Mouse (Mus musculus) intestine, embryonic 15.5 days (tissue): ENCODE results near the gene Fto. TPM values are rescaled to one million over a fixed set of nuclear protein-coding genes. Genes with fewer than 3 reads are reported as not detected.

Source experiments
- ATAC-seq: fragments of 200-750 bp; cut with Nextera tagmentation; 2 replicates; pipeline ENCODE4 v1.8.0; 2017; ENCODE audit warnings: moderate TSS enrichment, moderate library complexity
- H3K27ac ChIP-seq: fragments of 300-500 bp; sonication (generic); 2 replicates; pipeline ENCODE4 v1.5.1; 2015; ENCODE audit warnings: mild to moderate bottlenecking, inconsistent platforms
- H3K27me3 ChIP-seq: fragments of 300-500 bp; sonication (generic); replicated peaks from 2 replicates; pipeline ENCODE4 v1.6.1; 2015; ENCODE audit warnings: inconsistent platforms
- H3K36me3 ChIP-seq: fragments of 300-500 bp; sonication (generic); 2 replicates; pipeline ENCODE4 v1.6.1; 2015; ENCODE audit warnings: inconsistent platforms
- H3K4me1 ChIP-seq: fragments of 300-500 bp; sonication (generic); replicated peaks from 2 replicates; pipeline ENCODE4 v1.6.1; 2015; ENCODE audit warnings: inconsistent platforms
- H3K4me2 ChIP-seq: fragments of 300-500 bp; sonication (generic); replicated peaks from 2 replicates; pipeline ENCODE4 v1.6.1; 2015; ENCODE audit warnings: mild to moderate bottlenecking, inconsistent platforms
- H3K4me3 ChIP-seq: fragments of 300-500 bp; sonication (generic); replicated peaks from 2 replicates; pipeline ENCODE4 v1.5.1; 2015; ENCODE audit warnings: inconsistent platforms
- H3K9ac ChIP-seq: fragments of 300-500 bp; sonication (generic); 2 replicates; pipeline ENCODE4 v1.6.1; 2015; ENCODE audit warnings: inconsistent platforms
- H3K9me3 ChIP-seq: fragments of 300-500 bp; sonication (generic); 2 replicates; pipeline ENCODE4 v1.6.1; 2016; ENCODE audit warnings: inconsistent platforms
- WGBS: fragments of 180-500 bp; shearing (Covaris S2); methylation state at CpG from one replicate; pipeline ENCODE4 v1.1.7; 2015; 5-methylcytosine and 5-hydroxymethylcytosine counted together
- polyA plus RNA-seq: library from polyadenylated mRNA; unstranded; fragments of >200 nt; fragmentation: Nextera tagmentation; extraction: Ambion mirVana; gene quantifications from 2 replicates; pipeline ENCODE4 v1.2.1, GENCODE M21; 2015

Gene Fto
- polyA plus RNA-seq, 1 experiment from 2014 or later, result 59.7 TPM

GRCm38 (mm10) chr8:91327471-91328205 is 14.3 kb downstream of the Fto start:
- Histone ChIP-seq H3K4me2 (no peak overlapping the region), H3K4me3 (no peak overlapping the region), H3K9ac (no peak overlapping the region), H3K36me3 (no peaks in the 10 kb centered on the region), H3K27me3 (no peaks in the 10 kb centered on the region), H3K27ac (no peak overlapping the region), H3K9me3 (no peaks in the 10 kb centered on the region), H3K4me1 (peaks cover 31% of the 10 kb centered on the region)
- ATAC-seq, result no peak
- WGBS, result 82% methylated on average over 11 of the region's 11 CpGs

GRCm38 (mm10) chr8:91329056-91329455 is 15.7 kb downstream of the Fto start:
- no peak for ATAC-seq
- Histone ChIP-seq H3K27me3 (no peaks in the 10 kb centered on the region), H3K9ac (no peak overlapping the region), H3K27ac (no peak overlapping the region), H3K4me1 (peaks cover 31% of the 10 kb centered on the region), H3K36me3 (no peaks in the 10 kb centered on the region), H3K4me2 (no peak overlapping the region), H3K9me3 (no peaks in the 10 kb centered on the region), H3K4me3 (no peak overlapping the region)
- WGBS, result 73% methylated on average over 9 of the region's 9 CpGs

- no peaks in the 10 kb centered on the region for H3K9me3 ChIP-seq
- no peaks in the 10 kb centered on the region for H3K36me3 ChIP-seq
- H3K4me3 ChIP-seq, result no peak overlapping the region
- no peaks in the 10 kb centered on the region for H3K27me3 ChIP-seq
- H3K27ac ChIP-seq, result no peak overlapping the region
- peaks cover 31% of the 10 kb centered on the region for H3K4me1 ChIP-seq
- no peak overlapping the region for H3K4me2 ChIP-seq
- WGBS, result 42% methylated on average over 6 of the region's 6 CpGs
- H3K9ac ChIP-seq, result no peak overlapping the region
- ATAC-seq, result no peak
Measured at GRCm38 (mm10) chr8:91329461-91329850, 16.1 kb downstream of the Fto start.

- Histone ChIP-seq H3K27ac (no peak overlapping the region), H3K27me3 (no peaks in the 10 kb centered on the region), H3K9ac (no peak overlapping the region), H3K4me2 (no peak overlapping the region), H3K4me1 (0 out of 2 replicates have a peak, but pooled peaks cover 5% of the 10 kb centered on the region), H3K4me3 (no peak overlapping the region), H3K36me3 (no peaks in the 10 kb centered on the region), H3K9me3 (no peaks in the 10 kb centered on the region)
- WGBS, result 83% methylated on average over 6 of the region's 6 CpGs
- no peak for ATAC-seq
Measured at GRCm38 (mm10) chr8:91338389-91339154, 25.2 kb downstream of the Fto start.

GRCm38 (mm10) chr8:91339651-91340050 is 26.3 kb downstream of the Fto start:
- no peak overlapping the region for H3K27ac ChIP-seq
- no peaks in the 10 kb centered on the region for H3K9me3 ChIP-seq
- H3K4me2 ChIP-seq, result no peak overlapping the region
- no peak overlapping the region for H3K9ac ChIP-seq
- 77% methylated on average over 8 of the region's 8 CpGs for WGBS
- no peaks in the 10 kb centered on the region for H3K36me3 ChIP-seq
- ATAC-seq, result no peak
- H3K4me1 ChIP-seq, result 0 out of 2 replicates have a peak, but pooled peaks cover 5% of the 10 kb centered on the region
- no peaks in the 10 kb centered on the region for H3K27me3 ChIP-seq
- H3K4me3 ChIP-seq, result no peak overlapping the region

- ATAC-seq, result no peak
- H3K9ac ChIP-seq, result no peak overlapping the region
- 0 out of 2 replicates have a peak, but pooled peaks cover 5% of the 10 kb centered on the region for H3K4me1 ChIP-seq
- H3K27ac ChIP-seq, result no peak overlapping the region
- H3K36me3 ChIP-seq, result no peaks in the 10 kb centered on the region
- WGBS, result 61% methylated on average over 1 of the region's 1 CpGs
- no peak overlapping the region for H3K4me3 ChIP-seq
- no peaks in the 10 kb centered on the region for H3K9me3 ChIP-seq
- H3K4me2 ChIP-seq, result no peak overlapping the region
- H3K27me3 ChIP-seq, result no peaks in the 10 kb centered on the region
Measured at GRCm38 (mm10) chr8:91340746-91341145, 27.4 kb downstream of the Fto start.

GRCm38 (mm10) chr8:91342196-91342595 is 28.9 kb downstream of the Fto start:
- Histone ChIP-seq H3K4me1 (0 out of 2 replicates have a peak, but pooled peaks cover 5% of the 10 kb centered on the region), H3K9ac (no peak overlapping the region), H3K27me3 (no peaks in the 10 kb centered on the region), H3K36me3 (no peaks in the 10 kb centered on the region), H3K4me2 (no peak overlapping the region), H3K27ac (no peak overlapping the region), H3K9me3 (no peaks in the 10 kb centered on the region), H3K4me3 (no peak overlapping the region)
- ATAC-seq, result no peak
- 57% methylated on average over 5 of the region's 5 CpGs for WGBS

- Histone ChIP-seq H3K27me3 (no peaks in the 10 kb centered on the region), H3K4me1 (0 out of 2 replicates have a peak, but pooled peaks cover 5% of the 10 kb centered on the region), H3K4me3 (no peak overlapping the region), H3K27ac (no peak overlapping the region), H3K9ac (no peak overlapping the region), H3K36me3 (no peaks in the 10 kb centered on the region), H3K9me3 (no peaks in the 10 kb centered on the region), H3K4me2 (no peak overlapping the region)
- no peak for ATAC-seq
- WGBS, result 80% methylated on average over 5 of the region's 5 CpGs
Measured at GRCm38 (mm10) chr8:91342798-91343197, 29.5 kb downstream of the Fto start.

GRCm38 (mm10) chr8:91344659-91345058 is 31.3 kb downstream of the Fto start:
- no peak overlapping the region for H3K27ac ChIP-seq
- no peak overlapping the region for H3K4me3 ChIP-seq
- H3K36me3 ChIP-seq, result no peaks in the 10 kb centered on the region
- no peak overlapping the region for H3K4me2 ChIP-seq
- 0 out of 2 replicates have a peak, but pooled peaks cover 3% of the 10 kb centered on the region for H3K4me1 ChIP-seq
- H3K9ac ChIP-seq, result no peak overlapping the region
- no peaks in the 10 kb centered on the region for H3K27me3 ChIP-seq
- no peaks in the 10 kb centered on the region for H3K9me3 ChIP-seq
- 87% methylated on average over 11 of the region's 11 CpGs for whole genome bisulfite sequencing
- no peak for ATAC-seq

- H3K36me3 ChIP-seq, result no peaks in the 10 kb centered on the region
- ATAC-seq, result no peak
Measured at GRCm38 (mm10) chr8:91347146-91347545, 33.8 kb downstream of the Fto start.

GRCm38 (mm10) chr8:91347595-91347994 is 34.3 kb downstream of the Fto start:
- Histone ChIP-seq H3K4me2 (no peak overlapping the region), H3K27ac (no peak overlapping the region), H3K9ac (no peak overlapping the region), H3K36me3 (no peaks in the 10 kb centered on the region), H3K27me3 (no peaks in the 10 kb centered on the region), H3K9me3 (no peaks in the 10 kb centered on the region), H3K4me1 (no peaks in the 10 kb centered on the region), H3K4me3 (no peak overlapping the region)
- no peak for ATAC-seq
- WGBS, result 55% methylated on average over 6 of the region's 6 CpGs

More at GRCm38 (mm10) chr8:91347146-91347545, 33.8 kb downstream of the Fto start:
- 0 out of 2 replicates have a peak, but pooled peaks cover 2% of the 10 kb centered on the region for H3K4me1 ChIP-seq
- no peaks in the 10 kb centered on the region for H3K27me3 ChIP-seq
- no peak overlapping the region for H3K4me3 ChIP-seq
- no peaks in the 10 kb centered on the region for H3K9me3 ChIP-seq
- H3K9ac ChIP-seq, result no peak overlapping the region
- WGBS, result 81% methylated on average over 10 of the region's 10 CpGs
- no peak overlapping the region for H3K4me2 ChIP-seq
- H3K27ac ChIP-seq, result no peak overlapping the region

GRCm38 (mm10) chr8:91349816-91350215 is 36.5 kb downstream of the Fto start:
- 95% methylated on average over 7 of the region's 7 CpGs for WGBS
- Histone ChIP-seq H3K9ac (no peak overlapping the region), H3K36me3 (no peaks in the 10 kb centered on the region), H3K9me3 (no peaks in the 10 kb centered on the region), H3K27me3 (no peaks in the 10 kb centered on the region), H3K4me1 (no peaks in the 10 kb centered on the region), H3K4me3 (no peak overlapping the region), H3K27ac (no peak overlapping the region), H3K4me2 (no peak overlapping the region)
- no peak for ATAC-seq
